Mouse (Mus musculus) stomach, embryonic 15.5 days (tissue): ENCODE measurements around the gene Msrb1. TPM values are rescaled to one million over a fixed set of nuclear protein-coding genes. Genes with fewer than 3 reads are reported as not detected.

Source experiments
- ATAC-seq: fragments of 200-750 bp; cut with Nextera tagmentation; 2 replicates; pipeline ENCODE4 v1.8.0; 2017; ENCODE audit warnings: low read depth, moderate number of reproducible peaks, moderate TSS enrichment; ENCODE audit not compliant: insufficient read depth, low FRiP score
- H3K27ac ChIP-seq: fragments of 300-500 bp; sonication (generic); 2 replicates; pipeline ENCODE4 v1.5.1; 2015; ENCODE audit warnings: mild to moderate bottlenecking, inconsistent platforms
- H3K27me3 ChIP-seq: fragments of 300-500 bp; sonication (generic); replicated peaks from 2 replicates; pipeline ENCODE4 v1.6.1; 2015; ENCODE audit warnings: inconsistent platforms
- H3K36me3 ChIP-seq: fragments of 300-500 bp; sonication (generic); 2 replicates; pipeline ENCODE4 v1.6.1; 2015; ENCODE audit warnings: inconsistent platforms
- H3K4me1 ChIP-seq: fragments of 300-500 bp; sonication (generic); 2 replicates; pipeline ENCODE4 v1.6.1; 2015; ENCODE audit warnings: inconsistent platforms
- H3K4me2 ChIP-seq: fragments of 300-500 bp; sonication (generic); 2 replicates; pipeline ENCODE4 v1.6.1; 2015; ENCODE audit warnings: mild to moderate bottlenecking, inconsistent platforms
- H3K4me3 ChIP-seq: fragments of 300-500 bp; sonication (generic); replicated peaks from 2 replicates; pipeline ENCODE4 v1.5.1; 2015; ENCODE audit warnings: inconsistent platforms
- H3K9ac ChIP-seq: fragments of 300-500 bp; sonication (generic); 2 replicates; pipeline ENCODE4 v1.6.1; 2015; ENCODE audit warnings: inconsistent platforms
- H3K9me3 ChIP-seq: fragments of 300-500 bp; sonication (generic); 2 replicates; pipeline ENCODE4 v1.6.1; 2016; ENCODE audit warnings: inconsistent platforms
- WGBS: fragments of 180-500 bp; shearing (Covaris S2); methylation state at CpG from one replicate; pipeline ENCODE4 v1.1.7; 2015; 5-methylcytosine and 5-hydroxymethylcytosine counted together
- polyA plus RNA-seq: library from polyadenylated mRNA; unstranded; fragments of >200 nt; fragmentation: Nextera tagmentation; extraction: Ambion mirVana; gene quantifications from 2 replicates; pipeline ENCODE4 v1.2.1, GENCODE M21; 2015

Msrb1 gene
- polyA plus RNA-seq, 1 experiment from 2014 or later, result 37.0 TPM

GRCm38 (mm10) chr17:24751528-24751927 is 15.1 kb downstream of the Msrb1 start:
- no peak for ATAC-seq
- peaks cover 54% of the 10 kb centered on the region for H3K27me3 ChIP-seq

GRCm38 (mm10) chr17:24752415-24753394 is 16.3 kb downstream of the Msrb1 start, which contains the start of gene Hs3st6:
TSS of gene Hs3st6 (plus strand) at chr17:24752988.
- no peak within 1 kb of the TSS for H3K9ac ChIP-seq
- ATAC-seq, result peak; percentile 85
- peaks cover 5% of the 10 kb centered on the region; the same call in 1 of the 2 replicates for H3K4me1 ChIP-seq
- H3K4me2 ChIP-seq, result peak within 1 kb of the TSS; percentile 97
- peak within 1 kb of the TSS; percentile 51 for H3K4me3 ChIP-seq
- no peaks in the 10 kb centered on the region for H3K9me3 ChIP-seq
- under 1% methylated on average over 65 of the region's 82 CpGs for WGBS
- H3K27ac ChIP-seq, result no peak within 1 kb of the TSS
- no peaks in the 10 kb centered on the region for H3K36me3 ChIP-seq
- peaks cover 54% of the 10 kb centered on the region for H3K27me3 ChIP-seq

More at GRCm38 (mm10) chr17:24751528-24751927, 15.1 kb downstream of the Msrb1 start:
- Histone ChIP-seq H3K9me3 (no peaks in the 10 kb centered on the region), H3K4me3 (no peak overlapping the region), H3K9ac (no peak overlapping the region), H3K4me2 (no peak overlapping the region), H3K36me3 (no peaks in the 10 kb centered on the region), H3K4me1 (peaks cover 10% of the 10 kb centered on the region; the same call in 1 of the 2 replicates), H3K27ac (no peak overlapping the region)
- WGBS, result 17% methylated on average over 4 of the region's 4 CpGs

GRCm38 (mm10) chr17:24757394-24757793 is 21.0 kb downstream of the Msrb1 start:
- Histone ChIP-seq H3K9ac (no peak overlapping the region), H3K36me3 (no peaks in the 10 kb centered on the region), H3K9me3 (no peaks in the 10 kb centered on the region), H3K4me3 (no peak overlapping the region), H3K4me2 (no peak overlapping the region), H3K27me3 (peaks cover 34% of the 10 kb centered on the region), H3K4me1 (peaks cover 2% of the 10 kb centered on the region; the same call in 1 of the 2 replicates), H3K27ac (no peak overlapping the region)
- WGBS, result 85% methylated on average over 1 of the region's 1 CpGs
- no peak for ATAC-seq

- Histone ChIP-seq H3K27me3 (no peaks in the 10 kb centered on the region), H3K27ac (no peak overlapping the region), H3K9me3 (no peaks in the 10 kb centered on the region), H3K4me3 (no peak overlapping the region), H3K36me3 (no peaks in the 10 kb centered on the region), H3K9ac (no peak overlapping the region), H3K4me1 (0 out of 2 replicates have a peak, but pooled peaks cover 3% of the 10 kb centered on the region), H3K4me2 (no peak overlapping the region)
- WGBS, result 51% methylated on average over 5 of the region's 5 CpGs
- ATAC-seq, result no peak
These were observed 24.7 kb downstream of the Msrb1 start for GRCm38 (mm10) chr17:24761121-24761520.

GRCm38 (mm10) chr17:24765016-24765905 is 28.8 kb downstream of the Msrb1 start:
- Histone ChIP-seq H3K36me3 (no peaks in the 10 kb centered on the region), H3K9ac (no peak overlapping the region), H3K27me3 (no peaks in the 10 kb centered on the region), H3K4me1 (0 out of 2 replicates have a peak, but pooled peaks cover 10% of the 10 kb centered on the region), H3K4me2 (no peak overlapping the region), H3K9me3 (no peaks in the 10 kb centered on the region), H3K27ac (no peak overlapping the region), H3K4me3 (no peak overlapping the region)
- WGBS, result 45% methylated on average over 21 of the region's 22 CpGs
- no peak for ATAC-seq

- Histone ChIP-seq H3K36me3 (no peaks in the 10 kb centered on the region), H3K4me2 (no peak overlapping the region), H3K9me3 (no peaks in the 10 kb centered on the region), H3K4me3 (no peak overlapping the region), H3K9ac (no peak overlapping the region), H3K27me3 (no peaks in the 10 kb centered on the region), H3K27ac (no peak overlapping the region), H3K4me1 (0 out of 2 replicates have a peak, but pooled peaks cover 10% of the 10 kb centered on the region)
- WGBS, result 24% methylated on average over 12 of the region's 12 CpGs
- ATAC-seq, result no peak
These were observed 29.9 kb downstream of the Msrb1 start for GRCm38 (mm10) chr17:24766266-24766875.

- no peak overlapping the region for H3K9ac ChIP-seq
- peak; percentile 60; the same call in 1 of the 2 replicates for ATAC-seq
- H3K36me3 ChIP-seq, result no peaks in the 10 kb centered on the region
- 29% methylated on average over 3 of the region's 3 CpGs for WGBS
- no peaks in the 10 kb centered on the region for H3K9me3 ChIP-seq
- no peak overlapping the region for H3K27ac ChIP-seq
- 0 out of 2 replicates have a peak, but pooled peaks cover 10% of the 10 kb centered on the region for H3K4me1 ChIP-seq
- H3K4me3 ChIP-seq, result no peak overlapping the region
- H3K27me3 ChIP-seq, result no peaks in the 10 kb centered on the region
- 0 out of 2 replicates have a peak overlapping the region, but pooled peaks have one; percentile 11 for H3K4me2 ChIP-seq
These were observed 32.7 kb downstream of the Msrb1 start for GRCm38 (mm10) chr17:24769146-24769545.

- no peak overlapping the region for H3K4me2 ChIP-seq
- no peak for ATAC-seq
These were observed 36.8 kb downstream of the Msrb1 start for GRCm38 (mm10) chr17:24773241-24773640.

GRCm38 (mm10) chr17:24775173-24775572 is 38.7 kb downstream of the Msrb1 start:
- Histone ChIP-seq H3K27me3 (no peaks in the 10 kb centered on the region), H3K4me3 (no peak overlapping the region), H3K27ac (no peak overlapping the region), H3K9ac (no peak overlapping the region), H3K36me3 (no peaks in the 10 kb centered on the region), H3K9me3 (no peaks in the 10 kb centered on the region), H3K4me1 (no peaks in the 10 kb centered on the region), H3K4me2 (no peak overlapping the region)
- no peak; the same call in 1 of the 2 replicates for ATAC-seq
- 67% methylated on average over 8 of the region's 8 CpGs for WGBS

More at GRCm38 (mm10) chr17:24773241-24773640, 36.8 kb downstream of the Msrb1 start:
- no peak overlapping the region for H3K27ac ChIP-seq
- H3K4me1 ChIP-seq, result 0 out of 2 replicates have a peak, but pooled peaks cover 3% of the 10 kb centered on the region
- H3K36me3 ChIP-seq, result no peaks in the 10 kb centered on the region
- 76% methylated on average over 5 of the region's 5 CpGs for WGBS
- H3K4me3 ChIP-seq, result no peak overlapping the region
- no peak overlapping the region for H3K9ac ChIP-seq
- no peaks in the 10 kb centered on the region for H3K27me3 ChIP-seq
- H3K9me3 ChIP-seq, result no peaks in the 10 kb centered on the region

- Histone ChIP-seq H3K27me3 (no peaks in the 10 kb centered on the region), H3K4me3 (no peak overlapping the region), H3K9me3 (no peaks in the 10 kb centered on the region), H3K4me1 (no peaks in the 10 kb centered on the region), H3K27ac (no peak overlapping the region), H3K9ac (no peak overlapping the region), H3K4me2 (no peak overlapping the region), H3K36me3 (no peaks in the 10 kb centered on the region)
- 69% methylated on average over 2 of the region's 2 CpGs for WGBS
- ATAC-seq, result no peak
These were observed 40.6 kb downstream of the Msrb1 start for GRCm38 (mm10) chr17:24777073-24777472.

GRCm38 (mm10) chr17:24780821-24781220 is 44.4 kb downstream of the Msrb1 start:
- WGBS, result 83% methylated on average over 2 of the region's 2 CpGs
- no peak overlapping the region for H3K9ac ChIP-seq
- H3K27ac ChIP-seq, result no peak overlapping the region
- H3K36me3 ChIP-seq, result no peaks in the 10 kb centered on the region
- no peak overlapping the region for H3K4me3 ChIP-seq
- H3K27me3 ChIP-seq, result no peaks in the 10 kb centered on the region
- H3K4me2 ChIP-seq, result no peak overlapping the region
- no peaks in the 10 kb centered on the region for H3K9me3 ChIP-seq
- no peaks in the 10 kb centered on the region for H3K4me1 ChIP-seq
- ATAC-seq, result no peak
